Mouse (Mus musculus) bone marrow, adult 2 months (tissue): ENCODE data around the gene Ccdc7b.
"Not testable (repeated sequence)": the region's sequence is repeated elsewhere in the genome, so short reads cannot be mapped to it uniquely, and the experiment has no call there.

ENCODE experiments used
- CTCF ChIP-seq: fragments of 200-500 bp; IDR thresholded peaks from 2 replicates; pipeline ENCODE4 v1.5.1; 2011; ENCODE audit warnings: low read length, control low read depth; ENCODE audit not compliant: control insufficient read depth, insufficient read depth
- POLR2A ChIP-seq: fragments of 200-500 bp; IDR thresholded peaks from 2 replicates; pipeline ENCODE4 v1.6.1; 2011; ENCODE audit warnings: low read depth, mild to moderate bottlenecking, control low read depth, low read length, borderline replicate concordance; ENCODE audit not compliant: control insufficient read depth

DNA sequence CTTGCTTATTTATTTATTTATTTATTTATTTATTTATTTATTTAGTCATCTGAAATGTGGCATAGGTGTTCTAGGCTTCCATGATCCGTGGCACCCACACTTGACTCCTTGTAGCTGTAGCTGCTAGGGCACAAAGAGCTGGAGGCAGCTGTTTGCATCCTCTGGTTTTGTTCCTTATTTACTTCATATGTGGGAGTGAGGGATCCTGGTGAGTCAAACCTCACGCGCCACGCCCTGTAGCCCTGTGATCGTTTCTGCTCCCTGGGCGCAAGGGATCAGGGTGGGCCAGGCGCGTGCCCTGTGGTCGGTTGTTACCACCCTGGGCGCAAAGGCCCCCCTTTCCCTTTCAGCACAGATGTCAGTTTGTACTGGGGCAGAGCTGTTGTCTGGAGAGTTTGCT is at the start of gene Ccdc7b:
- not testable (repeated sequence) for TF ChIP-seq POLR2A, CTCF
